Mouse (Mus musculus) forelimb bud, embryonic 11.5 days (tissue): ENCODE measurements at regions not wholly inside any gene's neighbourhood (a gene's known extent, or its start where the extent isn't known, plus 50 kb on each side); places are given as distances from the start of the nearest gene placed in this dataset.
"Not testable (repeated sequence)": the region's sequence is repeated elsewhere in the genome, so short reads cannot be mapped to it uniquely, and the experiment has no call there.

Experiments
- DNase-seq: peaks from one replicate; pipeline ENCODE4 v3.0.0-alpha.2; 2012; ENCODE audit warnings: low read depth, low spot score

GRCm38 (mm10) chr8:102223097-102223496 lies 562.3 kb downstream of the Cdh11 start:
- no peak for DNase-seq

- no peak for DNase-seq
Measured at GRCm38 (mm10) chr8:102205633-102206032, 579.8 kb downstream of the Cdh11 start.

- DNase-seq = no peak
Measured at GRCm38 (mm10) chr8:102159541-102160197, 625.8 kb downstream of the Cdh11 start.

GRCm38 (mm10) chr8:102118657-102119056 lies 666.8 kb downstream of the Cdh11 start:
- no peak for DNase-seq

GRCm38 (mm10) chr8:102116846-102117403 lies 668.5 kb downstream of the Cdh11 start:
- DNase-seq = peak; percentile 1

GRCm38 (mm10) chr8:102103773-102104172 lies 681.7 kb downstream of the Cdh11 start:
- DNase-seq = peak; percentile 16

- DNase-seq = no peak
Measured at GRCm38 (mm10) chr8:102096726-102097125, 688.7 kb downstream of the Cdh11 start.

GRCm38 (mm10) chr8:102085927-102086326 lies 699.5 kb downstream of the Cdh11 start:
- DNase-seq = no peak

- DNase-seq = no peak
Measured at GRCm38 (mm10) chr8:102075611-102076010, 709.8 kb downstream of the Cdh11 start.

GRCm38 (mm10) chr8:102064137-102064536 lies 721.3 kb downstream of the Cdh11 start:
- no peak for DNase-seq

- peak; percentile 17 for DNase-seq
Measured at GRCm38 (mm10) chr8:102053429-102053828, 732.0 kb downstream of the Cdh11 start.

GRCm38 (mm10) chr8:102026956-102027927 lies 758.2 kb downstream of the Cdh11 start:
- peak; percentile 59 for DNase-seq

- no peak for DNase-seq
Measured at GRCm38 (mm10) chr8:102024472-102024871, 761.0 kb downstream of the Cdh11 start.

- no peak for DNase-seq
Measured at GRCm38 (mm10) chr8:102017776-102018175, 767.7 kb downstream of the Cdh11 start.

GRCm38 (mm10) chr8:102000326-102001016 lies 785.0 kb downstream of the Cdh11 start:
- no peak for DNase-seq

GRCm38 (mm10) chr8:101996761-101997160 lies 788.7 kb downstream of the Cdh11 start:
- not testable (repeated sequence) for DNase-seq

GRCm38 (mm10) chr8:101956832-101957231 lies 828.6 kb downstream of the Cdh11 start:
- no peak for DNase-seq

GRCm38 (mm10) chr8:101950599-101950998 lies 834.8 kb downstream of the Cdh11 start:
- no peak for DNase-seq

- DNase-seq = no peak
Measured at GRCm38 (mm10) chr8:101937859-101938258, 847.6 kb downstream of the Cdh11 start.

GRCm38 (mm10) chr8:101913665-101914064 lies 871.8 kb downstream of the Cdh11 start:
- DNase-seq = no peak
